Mouse (Mus musculus): ENCODE data around the gene Psmc5. TPM values are rescaled to one million over a fixed set of nuclear protein-coding genes. Genes with fewer than 3 reads are reported as not detected.
A peak's percentile ranks its signal among the peaks of the same experiment; 100 is the strongest.
"Not testable (repeated sequence)": the region's sequence is repeated elsewhere in the genome, so short reads cannot be mapped to it uniquely, and the experiment has no call there.

Psmc5 gene
- polyA plus RNA-seq, 1 experiment from 2014 or later, result 88.8 TPM

DNA sequence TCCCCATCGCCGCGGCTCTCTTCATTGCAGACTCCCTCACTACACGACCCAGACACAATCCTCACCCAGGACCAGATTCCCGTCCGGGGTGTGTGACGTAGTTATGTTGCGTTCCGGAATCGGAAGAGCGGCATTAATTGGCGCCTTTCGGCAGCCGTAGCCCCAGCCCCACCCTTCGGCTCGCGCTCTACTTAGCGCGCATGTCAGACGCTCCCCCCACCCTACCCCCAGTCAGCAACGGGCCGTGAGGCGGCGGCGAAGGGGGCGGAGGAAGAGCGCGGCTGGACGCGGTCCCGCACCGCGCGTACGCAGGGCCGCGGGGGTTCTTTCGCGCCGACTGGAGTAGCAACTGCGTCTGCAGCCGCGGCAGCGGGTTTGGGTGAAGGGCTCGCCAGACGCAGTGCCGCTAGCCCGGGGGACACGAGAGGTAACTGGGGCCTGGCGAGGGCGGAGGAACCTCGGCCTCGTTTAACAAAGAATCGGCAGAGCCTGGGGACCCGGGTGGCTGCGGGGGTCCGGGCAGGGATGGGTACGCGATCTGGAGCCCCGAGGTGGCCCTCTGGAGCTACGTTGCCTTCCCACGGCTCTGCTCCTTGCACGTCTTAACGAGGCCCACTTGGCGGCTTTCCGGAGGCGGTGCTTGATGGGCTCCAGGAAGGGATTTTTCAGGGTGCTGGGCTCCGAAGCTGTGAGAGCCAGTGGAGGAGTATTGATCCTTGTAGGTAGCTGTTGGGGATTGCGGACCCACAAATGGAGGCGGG, 39.0 kb upstream of the Psmc5 start, which contains the start of gene Ddx42:
Gene Ddx42, plus strand, starts transcription at position 197 of the 761 bp plus-strand sequence.
- WGBS (ENCODE audit: insufficient replicate concordance), result under 1% methylated on average over 70 of the region's 70 CpGs
- no peaks in the 10 kb centered on the region for H3K27me3 ChIP-seq (ENCODE audit: insufficient read depth, low read length)

DNA sequence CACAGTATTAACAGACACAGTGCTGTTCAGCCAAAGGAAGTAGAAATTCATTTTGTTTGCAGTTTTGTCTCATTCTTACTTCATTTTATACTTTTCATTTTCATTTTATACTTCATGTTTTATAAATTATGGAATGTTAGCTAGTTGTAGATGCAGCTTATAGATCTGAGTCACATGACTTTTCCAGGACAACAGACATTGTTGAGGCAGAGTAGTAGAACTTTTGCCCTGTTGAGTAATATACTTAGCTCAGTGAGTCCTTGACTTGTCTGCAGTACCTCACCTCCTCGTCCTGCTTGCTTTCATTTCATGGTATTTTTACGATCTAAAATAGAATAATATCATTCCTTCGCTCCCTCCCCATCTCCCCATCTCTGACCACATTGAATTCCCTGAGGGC, 35.4 kb upstream of the Psmc5 start:
- Histone ChIP-seq H3K36me3 (replicated peaks; ENCODE audit: insufficient read depth, low read length) (peaks cover 18% of the 10 kb centered on the region), H3K9me3 (ENCODE audit: low read length) (no peaks in the 10 kb centered on the region), H3K27me3 (ENCODE audit: insufficient read depth, low read length) (no peaks in the 10 kb centered on the region), H3K9ac (replicated peaks) (no peak overlapping the region), H3K4me3 (ENCODE audit: low read depth, low read length) (no peak overlapping the region), H3K4me1 (ENCODE audit: insufficient read depth) (peaks cover 19% of the 10 kb centered on the region), H3K4me2 (ENCODE audit: low read depth, low read length) (peak overlapping the region; percentile 16; the same call in 1 of the 2 replicates), H3K27ac (ENCODE audit: low read depth) (no peak overlapping the region)
- TF ChIP-seq CTCF (IDR thresholded peaks at IDR 0.05; ENCODE audit: low read depth), result no peak
- no peak for TF ChIP-seq EP300 (IDR thresholded peaks at IDR 0.05; ENCODE audit: low read depth)
- no peak for ATAC-seq
- no peak for DNase-seq
- WGBS (ENCODE audit: insufficient replicate concordance), result 75% methylated on average over 3 of the region's 3 CpGs

More for the DNA sequence above, 39.0 kb upstream of the Psmc5 start, which contains the start of gene Ddx42:
- Histone ChIP-seq H3K36me3 (replicated peaks; ENCODE audit: insufficient read depth, low read length) (peaks cover 3% of the 10 kb centered on the region; the same call in 1 of the 2 replicates), H3K4me1 (ENCODE audit: insufficient read depth) (peaks cover 25% of the 10 kb centered on the region), H3K4me3 (ENCODE audit: low read depth, low read length) (peak within 1 kb of the TSS; percentile 94), H3K27ac (ENCODE audit: low read depth) (peak within 1 kb of the TSS; percentile 96), H3K9ac (replicated peaks) (peak within 1 kb of the TSS; percentile 96), H3K9me3 (ENCODE audit: low read length) (no peaks in the 10 kb centered on the region), H3K4me2 (ENCODE audit: low read depth, low read length) (peak within 1 kb of the TSS; percentile 78)
- ATAC-seq, result peak; percentile 89
- TF ChIP-seq CTCF (IDR thresholded peaks at IDR 0.05; ENCODE audit: low read depth) (no peak), EP300 (IDR thresholded peaks at IDR 0.05; ENCODE audit: low read depth) (peak; percentile 21; the same call in 1 of the 2 replicates)
- DNase-seq, result peak; percentile 93

DNA sequence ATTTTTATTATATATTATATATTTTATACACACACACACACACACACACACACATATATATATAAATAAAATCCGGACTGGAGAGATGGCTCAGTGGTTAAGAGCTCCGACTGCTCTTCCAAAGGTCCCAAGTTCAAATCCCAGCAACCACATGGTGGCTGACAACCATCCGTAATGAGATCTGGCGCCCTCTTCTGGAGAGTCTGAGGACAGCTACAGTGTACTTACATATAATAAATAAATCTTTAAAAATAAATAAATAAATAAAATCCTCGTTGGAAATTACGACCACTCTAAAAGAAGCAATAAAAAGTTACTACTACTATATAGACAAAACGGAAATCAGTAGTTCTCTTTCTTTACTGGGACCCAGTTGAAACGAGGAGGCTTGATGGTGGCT, 22.0 kb upstream of the Psmc5 start:
- DNase-seq; ATAC-seq; H3K9me3 ChIP-seq (ENCODE audit: low read length); H3K4me3 ChIP-seq (ENCODE audit: low read depth, low read length); H3K27ac ChIP-seq (ENCODE audit: low read depth); H3K4me1 ChIP-seq (ENCODE audit: insufficient read depth); H3K4me2 ChIP-seq (ENCODE audit: low read depth, low read length); H3K9ac ChIP-seq (replicated peaks); H3K27me3 ChIP-seq (ENCODE audit: insufficient read depth, low read length): not testable (repeated sequence)
- peaks cover 65% of the 10 kb centered on the region for H3K36me3 ChIP-seq (replicated peaks; ENCODE audit: insufficient read depth, low read length)
- TF ChIP-seq CTCF (IDR thresholded peaks at IDR 0.05; ENCODE audit: low read depth), result peak; percentile 50
- WGBS (ENCODE audit: insufficient replicate concordance), result 76% methylated on average over 8 of the region's 8 CpGs

DNA sequence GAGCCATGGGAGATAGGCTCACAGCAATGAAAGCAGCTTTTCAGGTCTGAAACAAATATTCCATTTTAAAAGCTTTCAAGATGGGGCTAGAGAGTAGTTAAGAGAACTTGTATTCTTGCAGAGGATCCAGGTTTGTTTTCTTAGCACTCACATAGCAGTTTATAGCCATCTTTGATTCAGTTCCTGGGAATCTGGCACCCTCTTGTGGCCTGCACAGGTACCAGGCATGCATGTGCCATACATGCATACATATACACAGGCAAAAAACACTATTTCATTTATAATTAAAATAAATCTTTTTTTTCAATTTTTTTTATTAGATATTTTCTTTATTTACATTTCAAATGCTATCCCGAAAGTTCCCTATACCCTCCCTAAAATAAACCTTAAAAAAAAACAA, 9.1 kb upstream of the Psmc5 start:
- Histone ChIP-seq H3K27ac (ENCODE audit: low read depth) (no peak overlapping the region), H3K36me3 (replicated peaks; ENCODE audit: insufficient read depth, low read length) (peaks cover 93% of the 10 kb centered on the region), H3K4me3 (ENCODE audit: low read depth, low read length) (no peak overlapping the region), H3K9me3 (ENCODE audit: low read length) (no peaks in the 10 kb centered on the region), H3K4me2 (ENCODE audit: low read depth, low read length) (no peak overlapping the region), H3K27me3 (ENCODE audit: insufficient read depth, low read length) (no peaks in the 10 kb centered on the region), H3K4me1 (ENCODE audit: insufficient read depth) (no peaks in the 10 kb centered on the region), H3K9ac (replicated peaks) (no peak overlapping the region)
- no peak for DNase-seq
- peak; percentile 63 for TF ChIP-seq CTCF (IDR thresholded peaks at IDR 0.05; ENCODE audit: low read depth)
- TF ChIP-seq EP300 (IDR thresholded peaks at IDR 0.05; ENCODE audit: low read depth), result no peak
- no peak for ATAC-seq
- WGBS (ENCODE audit: insufficient replicate concordance), result 88% methylated on average over 1 of the region's 1 CpGs

DNA sequence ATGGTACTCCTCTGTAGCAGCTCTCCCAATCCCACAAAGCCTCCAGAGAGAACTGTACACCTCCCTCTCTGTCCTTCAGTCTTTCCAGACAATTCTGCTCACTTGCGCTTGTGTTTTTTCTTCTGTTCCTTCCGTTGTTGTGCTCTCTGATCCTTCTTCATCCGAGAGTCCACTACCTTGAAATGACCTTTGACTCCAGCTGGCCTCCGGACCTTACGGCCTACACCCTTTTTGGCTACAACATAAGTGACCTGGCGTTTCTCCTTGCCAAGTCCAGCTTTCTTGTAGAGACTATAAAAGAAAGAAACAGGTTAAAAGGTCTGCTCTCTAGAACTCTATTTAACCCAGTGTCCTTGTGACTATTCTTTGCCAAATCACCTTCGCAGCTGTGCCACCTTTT, 6.6 kb upstream of the Psmc5 start:
- no peak for DNase-seq
- H3K9me3 ChIP-seq (ENCODE audit: low read length), result no peaks in the 10 kb centered on the region

DNA sequence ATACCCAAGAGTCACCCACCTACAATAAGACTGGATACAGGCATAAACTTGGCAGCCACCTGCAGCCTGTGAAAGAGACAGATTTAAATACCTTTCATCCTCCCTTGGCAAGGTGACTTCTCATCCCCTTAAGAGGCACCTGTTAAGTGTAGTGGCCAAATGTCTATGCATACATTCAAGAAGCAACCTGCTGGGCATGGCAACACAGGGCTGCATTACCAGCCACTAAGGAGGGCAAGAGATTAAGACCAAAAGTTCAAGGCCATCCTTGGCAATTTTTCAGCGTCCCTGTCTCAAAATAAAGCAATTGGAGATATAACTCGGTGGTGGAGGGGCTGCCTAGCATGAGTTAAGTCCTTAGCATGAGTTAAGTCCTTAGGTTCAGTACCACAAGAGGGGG, 1.2 kb upstream of the Psmc5 start:
- WGBS (ENCODE audit: insufficient replicate concordance), result 21% methylated on average over 2 of the region's 2 CpGs
- Histone ChIP-seq H3K4me1 (ENCODE audit: insufficient read depth) (peaks cover 21% of the 10 kb centered on the region), H3K4me2 (ENCODE audit: low read depth, low read length) (peak overlapping the region; percentile 94), H3K9ac (replicated peaks) (peak overlapping the region; percentile 88), H3K27ac (ENCODE audit: low read depth) (peak overlapping the region; percentile 85; the same call in 1 of the 2 replicates), H3K9me3 (ENCODE audit: low read length) (no peaks in the 10 kb centered on the region), H3K4me3 (ENCODE audit: low read depth, low read length) (peak overlapping the region; percentile 96), H3K36me3 (replicated peaks; ENCODE audit: insufficient read depth, low read length) (peaks cover 68% of the 10 kb centered on the region), H3K27me3 (ENCODE audit: insufficient read depth, low read length) (no peaks in the 10 kb centered on the region)
- DNase-seq (no peak), ATAC-seq (no peak)
- TF ChIP-seq CTCF (IDR thresholded peaks at IDR 0.05; ENCODE audit: low read depth) (no peak), EP300 (IDR thresholded peaks at IDR 0.05; ENCODE audit: low read depth) (no peak)

More for the DNA sequence above, 6.6 kb upstream of the Psmc5 start:
- Histone ChIP-seq H3K4me1 (ENCODE audit: insufficient read depth) (no peaks in the 10 kb centered on the region), H3K4me2 (ENCODE audit: low read depth, low read length) (no peak overlapping the region), H3K36me3 (replicated peaks; ENCODE audit: insufficient read depth, low read length) (peaks cover 94% of the 10 kb centered on the region), H3K27me3 (ENCODE audit: insufficient read depth, low read length) (no peaks in the 10 kb centered on the region), H3K27ac (ENCODE audit: low read depth) (no peak overlapping the region), H3K9ac (replicated peaks) (no peak overlapping the region), H3K4me3 (ENCODE audit: low read depth, low read length) (no peak overlapping the region)
- no peak for ATAC-seq
- WGBS (ENCODE audit: insufficient replicate concordance), result 71% methylated on average over 7 of the region's 7 CpGs
- TF ChIP-seq EP300 (IDR thresholded peaks at IDR 0.05; ENCODE audit: low read depth) (no peak), CTCF (IDR thresholded peaks at IDR 0.05; ENCODE audit: low read depth) (no peak)

Measured in liver, postnatal 0 days (tissue).